Mouse (Mus musculus) telencephalon, adult 2 months (tissue): Measurements from ENCODE around the gene Slc7a8.

Experiments used
- DNase-seq: peaks from one replicate; pipeline ENCODE4 v3.0.0-alpha.2; 2011; ENCODE audit warnings: low read depth, low spot score

Gene Slc7a8

GRCm38 (mm10) chr14:54737634-54738033 is 44.1 kb downstream of the Slc7a8 start:
- DNase-seq, result no peak

GRCm38 (mm10) chr14:54736555-54737552 is 44.9 kb downstream of the Slc7a8 start:
- DNase-seq, result no peak

- no peak for DNase-seq
These were observed 46.5 kb downstream of the Slc7a8 start for GRCm38 (mm10) chr14:54735221-54735620.

GRCm38 (mm10) chr14:54734004-54734403 is 47.7 kb downstream of the Slc7a8 start:
- no peak for DNase-seq

GRCm38 (mm10) chr14:54732206-54732605 is 49.5 kb downstream of the Slc7a8 start:
- no peak for DNase-seq

- DNase-seq, result no peak
These were observed 51.4 kb downstream of the Slc7a8 start for GRCm38 (mm10) chr14:54730305-54730704.

- peak; percentile 79 for DNase-seq
These were observed 52.7 kb downstream of the Slc7a8 start for GRCm38 (mm10) chr14:54728823-54729653.

- DNase-seq, result no peak
These were observed 54.2 kb downstream of the Slc7a8 start for GRCm38 (mm10) chr14:54727565-54727964.

- DNase-seq, result no peak
These were observed 57.7 kb downstream of the Slc7a8 start for GRCm38 (mm10) chr14:54724049-54724448.

- DNase-seq, result no peak
These were observed 60.0 kb downstream of the Slc7a8 start for GRCm38 (mm10) chr14:54721711-54722110.

- DNase-seq, result no peak
These were observed 60.9 kb downstream of the Slc7a8 start for GRCm38 (mm10) chr14:54720654-54721350.

GRCm38 (mm10) chr14:54720041-54720440 is 61.7 kb downstream of the Slc7a8 start:
- DNase-seq, result no peak

- no peak for DNase-seq
These were observed 66.3 kb downstream of the Slc7a8 start for GRCm38 (mm10) chr14:54715402-54715801.

- DNase-seq, result no peak
These were observed 67.1 kb downstream of the Slc7a8 start for GRCm38 (mm10) chr14:54714617-54715081.

GRCm38 (mm10) chr14:54714121-54714520 is 67.6 kb downstream of the Slc7a8 start:
- DNase-seq, result no peak

- no peak for DNase-seq
These were observed 68.9 kb downstream of the Slc7a8 start for GRCm38 (mm10) chr14:54712861-54713260.

GRCm38 (mm10) chr14:54712074-54712473 is 69.7 kb downstream of the Slc7a8 start, which contains the start of gene Cebpe:
Cebpe (minus strand) TSS chr14:54712174.
- no peak for DNase-seq

GRCm38 (mm10) chr14:54709054-54709453 is 72.7 kb downstream of the Slc7a8 start:
- DNase-seq, result no peak

- DNase-seq, result no peak
These were observed 75.0 kb downstream of the Slc7a8 start for GRCm38 (mm10) chr14:54706589-54707320.

- DNase-seq, result no peak
These were observed 75.9 kb downstream of the Slc7a8 start for GRCm38 (mm10) chr14:54705844-54706243.

- DNase-seq, result no peak
These were observed 78.5 kb downstream of the Slc7a8 start for GRCm38 (mm10) chr14:54703207-54703606.
